Mouse (Mus musculus) small intestine, adult 2 months (tissue): ENCODE results near the gene Pak6.

Experiments used
- CTCF ChIP-seq: fragments of 200-500 bp; IDR thresholded peaks from 2 replicates; pipeline ENCODE4 v1.5.1; 2012; ENCODE audit warnings: low read depth, mild to moderate bottlenecking, control low read depth, inconsistent platforms, low read length, moderate library complexity, mixed read lengths; ENCODE audit not compliant: insufficient replicate concordance, insufficient read length; ENCODE audit errors: extremely low read depth
- POLR2A ChIP-seq: fragments of 200-500 bp; IDR thresholded peaks from 2 replicates; pipeline ENCODE4 v1.6.1; 2012; ENCODE audit warnings: low read depth, mild to moderate bottlenecking, control low read depth, inconsistent platforms, low read length, moderate library complexity

- TF ChIP-seq POLR2A (no peak), CTCF (no peak)
Observed at GRCm38 (mm10) chr2:118727911-118728310, 64.8 kb downstream of the Pak6 start.
